Mouse (Mus musculus): Measurements from ENCODE around the gene 2010300C02Rik. TPM values are rescaled to one million over a fixed set of nuclear protein-coding genes. Genes with fewer than 3 reads are reported as not detected.
"Not testable (repeated sequence)": the region's sequence is repeated elsewhere in the genome, so short reads cannot be mapped to it uniquely, and the experiment has no call there.

2010300C02Rik gene
- under 1 TPM; 0.18 to 0.67 (median 0.25) TPM for total RNA-seq (2022)

DNA sequence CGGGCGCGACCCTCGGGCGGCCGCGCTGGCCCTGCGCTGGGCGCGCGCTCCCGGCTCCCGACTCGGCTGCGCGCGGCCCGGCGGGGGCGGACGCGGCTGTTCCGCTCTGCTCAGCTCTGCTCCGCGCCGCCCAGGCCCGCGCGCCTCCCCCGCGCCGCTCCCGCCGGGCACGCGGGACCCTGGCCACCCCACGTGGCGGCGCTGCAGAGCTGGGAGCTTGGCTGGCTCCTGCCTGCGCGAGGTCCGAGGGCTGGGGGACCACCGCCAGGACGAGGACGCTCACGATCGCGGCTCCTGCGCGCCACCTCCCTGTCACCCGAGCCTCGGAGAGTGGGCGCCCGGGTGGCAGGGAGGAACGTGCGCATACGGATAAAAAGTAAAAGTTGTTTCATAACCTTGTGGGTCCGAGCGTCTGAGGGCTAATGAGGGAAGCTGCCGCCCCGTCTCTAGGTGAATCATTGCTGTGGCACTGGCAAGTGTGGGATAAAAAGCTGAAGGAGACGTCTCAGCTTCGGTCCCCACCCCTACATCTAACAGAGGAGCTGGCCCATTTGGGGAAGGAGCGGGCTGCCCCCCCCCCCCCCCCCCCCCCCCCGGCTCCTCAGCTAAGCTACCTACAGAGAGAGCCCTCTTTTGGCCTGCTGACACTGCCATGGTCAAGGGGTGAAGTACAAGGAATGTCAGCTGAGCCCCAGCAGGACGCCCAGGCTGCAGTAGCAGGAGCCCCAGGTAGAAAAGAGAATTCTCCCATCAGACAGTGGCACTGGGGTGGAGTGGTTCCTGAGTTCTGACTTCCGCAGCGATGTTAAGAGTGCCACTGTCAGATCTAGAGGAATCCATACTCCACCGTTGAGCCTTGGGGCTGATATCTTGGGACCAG lies at the start of gene 2010300C02Rik:
Gene 2010300C02Rik (minus strand): TSS at position 325 of the 880 bp plus-strand sequence.
- no peak for DNase-seq (ENCODE audit: low spot score in 2 of 2)

- DNase-seq (ENCODE audit: low spot score in 2 of 2) = no peak
Observed at GRCm38 (mm10) chr1:37759407-37759806, 39.5 kb upstream of the 2010300C02Rik start.

DNA sequence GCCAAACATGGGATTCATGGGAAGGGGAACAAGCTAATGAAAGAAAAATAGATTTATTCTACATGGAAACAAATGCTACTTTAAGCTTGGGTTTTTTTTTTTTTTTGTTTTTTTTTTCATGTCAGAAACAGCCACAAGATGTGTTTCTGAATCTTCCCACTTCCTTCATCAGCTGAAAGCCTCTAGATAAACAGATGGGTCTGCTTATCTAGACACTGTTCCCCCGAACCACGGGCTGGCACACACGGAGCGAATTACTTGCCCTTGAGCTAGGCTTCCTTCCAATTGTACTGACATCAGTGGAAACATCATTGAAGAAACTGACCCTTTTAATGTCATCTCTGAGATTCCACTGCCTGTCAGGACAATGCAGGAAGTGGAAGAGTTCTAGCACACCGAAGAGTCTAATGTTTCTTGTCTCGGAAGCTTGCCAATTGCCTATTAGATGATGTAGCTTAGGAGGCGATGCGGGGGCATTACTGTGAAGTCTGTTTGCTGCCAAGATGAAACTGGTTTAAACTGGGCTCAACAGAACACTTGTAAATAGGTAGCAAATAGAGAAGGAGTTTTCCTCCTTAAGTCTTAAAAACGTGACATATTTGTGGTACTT lies 24.9 kb upstream of the 2010300C02Rik start:
- DNase-seq (ENCODE audit: low spot score in 2 of 2) = no peak

DNA sequence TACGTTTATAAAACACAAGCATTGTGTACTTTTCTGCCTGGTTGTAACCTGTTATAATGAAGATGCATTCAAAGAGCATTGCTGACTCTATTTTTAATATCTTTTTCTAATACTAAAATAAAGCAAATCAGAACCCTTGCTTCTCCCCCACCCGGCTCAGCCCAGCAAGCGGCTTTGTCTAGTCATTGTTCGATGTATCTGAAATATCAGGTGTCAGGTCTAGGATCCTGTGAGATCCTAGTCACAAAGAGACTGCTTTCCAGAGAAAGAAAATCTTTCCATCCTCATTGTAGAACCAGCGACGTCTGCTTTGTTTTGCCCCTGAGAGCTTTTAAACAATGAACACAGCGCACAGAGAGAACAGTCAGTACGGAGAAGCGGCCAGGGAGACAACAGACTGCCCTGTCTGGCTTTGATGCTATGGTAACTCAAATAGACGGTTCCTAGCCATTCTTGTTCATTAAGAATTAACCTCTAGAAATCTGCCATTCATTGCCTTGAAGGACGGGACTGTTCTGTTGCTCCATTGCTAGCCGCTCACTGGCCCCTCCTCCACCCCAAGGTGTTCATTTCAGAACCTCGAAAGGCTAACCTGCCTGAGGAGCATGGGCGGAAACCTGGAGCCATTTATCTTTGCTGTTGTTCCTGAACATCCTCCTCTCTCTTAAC lies 22.9 kb upstream of the 2010300C02Rik start:
- DNase-seq (ENCODE audit: low spot score in 2 of 2) = no peak

GRCm38 (mm10) chr1:37742126-37742525 lies 22.2 kb upstream of the 2010300C02Rik start:
- no peak for DNase-seq (ENCODE audit: low spot score in 2 of 2)

DNA sequence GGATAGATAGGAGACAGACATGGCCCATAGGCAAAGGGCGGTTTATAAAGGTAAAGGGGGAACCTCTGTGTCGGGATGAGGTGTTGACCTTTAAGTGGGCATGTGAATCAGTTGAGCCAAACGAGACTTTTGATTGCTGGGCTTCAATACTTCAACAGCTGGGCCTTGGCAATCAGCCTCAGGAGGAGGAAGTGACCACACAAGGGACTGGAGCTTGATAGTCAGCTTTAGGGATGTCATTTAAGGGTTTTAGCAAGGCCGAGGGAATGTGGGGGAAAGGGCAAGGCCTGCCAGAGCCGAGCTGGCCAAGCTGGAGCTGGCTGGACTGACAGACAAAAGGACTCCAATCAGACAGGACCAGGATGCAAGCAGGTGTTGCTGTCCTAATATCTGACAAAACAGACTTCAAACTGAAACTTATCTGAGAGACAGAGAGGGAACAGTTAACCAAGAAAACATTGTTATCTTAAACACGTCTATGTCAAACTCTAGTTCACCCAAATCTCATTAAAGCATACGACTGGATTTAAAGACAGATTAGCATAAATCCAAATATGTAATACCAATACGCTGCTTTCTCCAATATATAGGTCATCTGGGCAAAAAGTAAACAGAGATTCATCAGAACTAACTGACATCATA lies 20.4 kb upstream of the 2010300C02Rik start:
- no peak for DNase-seq (ENCODE audit: low spot score in 2 of 2)

DNA sequence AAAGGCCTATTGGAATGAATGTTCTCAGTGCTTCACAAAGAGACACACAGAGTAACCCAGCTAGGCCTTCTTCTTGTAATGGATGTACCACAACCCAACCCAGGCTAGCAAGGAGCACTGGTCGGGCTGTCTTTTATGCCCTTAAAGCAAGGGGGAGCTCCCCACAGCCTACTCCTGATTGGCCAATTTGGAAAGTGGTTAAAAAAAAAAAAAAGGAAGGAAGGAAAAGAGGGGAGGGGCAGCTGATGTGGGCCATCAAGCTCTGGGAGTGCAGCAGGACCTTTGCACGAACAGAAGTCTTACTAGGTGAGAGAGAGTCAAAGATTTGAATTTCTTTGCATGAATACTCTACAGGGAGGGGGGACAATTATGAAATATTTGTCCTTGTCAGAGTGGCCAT lies 19.0 kb upstream of the 2010300C02Rik start:
- no peak for DNase-seq (ENCODE audit: low spot score in 2 of 2)

GRCm38 (mm10) chr1:37737045-37737444 lies 17.2 kb upstream of the 2010300C02Rik start:
- no peak for DNase-seq (ENCODE audit: low spot score in 2 of 2)

GRCm38 (mm10) chr1:37735932-37736331 lies 16.0 kb upstream of the 2010300C02Rik start:
- no peak for DNase-seq (ENCODE audit: low spot score in 2 of 2)

GRCm38 (mm10) chr1:37734841-37735240 lies 15.0 kb upstream of the 2010300C02Rik start:
- no peak for DNase-seq (ENCODE audit: low spot score in 2 of 2)

GRCm38 (mm10) chr1:37729353-37729752 lies 9.5 kb upstream of the 2010300C02Rik start:
- DNase-seq (ENCODE audit: low spot score in 2 of 2) = no peak

GRCm38 (mm10) chr1:37728053-37728452 lies 8.2 kb upstream of the 2010300C02Rik start:
- DNase-seq (ENCODE audit: low spot score in 2 of 2) = no peak

- DNase-seq (ENCODE audit: low spot score in 2 of 2) = no peak
Observed at GRCm38 (mm10) chr1:37727186-37727585, 7.3 kb upstream of the 2010300C02Rik start.

GRCm38 (mm10) chr1:37726426-37726825 lies 6.5 kb upstream of the 2010300C02Rik start:
- no peak for DNase-seq (ENCODE audit: low spot score in 2 of 2)

- DNase-seq (ENCODE audit: low spot score in 2 of 2) = no peak
Observed at GRCm38 (mm10) chr1:37725880-37726279, 6.0 kb upstream of the 2010300C02Rik start.

DNA sequence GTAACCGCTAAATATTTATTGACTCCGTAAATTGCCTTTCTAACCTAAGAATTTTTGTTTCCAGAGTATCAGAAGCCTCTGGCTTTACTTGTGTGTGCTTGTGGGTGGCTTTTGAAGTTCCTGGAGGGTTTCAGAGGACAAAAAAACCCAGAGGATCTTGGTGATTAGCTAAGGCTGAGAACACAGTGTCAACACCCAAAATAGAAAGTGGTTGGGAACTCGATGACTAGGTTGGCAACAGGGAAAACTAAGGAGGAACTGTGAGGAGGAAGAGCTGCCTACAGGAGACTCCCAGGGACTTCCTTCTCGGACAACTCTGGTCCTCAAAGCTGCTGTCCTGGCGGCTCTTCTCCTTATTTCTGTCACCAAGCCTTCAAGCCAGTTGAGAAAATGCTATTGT lies 1.2 kb upstream of the 2010300C02Rik start:
- DNase-seq (ENCODE audit: low spot score in 2 of 2) = no peak

- no peak for DNase-seq (ENCODE audit: low spot score in 2 of 2)
Observed at GRCm38 (mm10) chr1:37719030-37719723, 708 bp downstream of the 2010300C02Rik start.

GRCm38 (mm10) chr1:37718516-37718915 lies 1.4 kb downstream of the 2010300C02Rik start:
- no peak for DNase-seq (ENCODE audit: low spot score in 2 of 2)

DNA sequence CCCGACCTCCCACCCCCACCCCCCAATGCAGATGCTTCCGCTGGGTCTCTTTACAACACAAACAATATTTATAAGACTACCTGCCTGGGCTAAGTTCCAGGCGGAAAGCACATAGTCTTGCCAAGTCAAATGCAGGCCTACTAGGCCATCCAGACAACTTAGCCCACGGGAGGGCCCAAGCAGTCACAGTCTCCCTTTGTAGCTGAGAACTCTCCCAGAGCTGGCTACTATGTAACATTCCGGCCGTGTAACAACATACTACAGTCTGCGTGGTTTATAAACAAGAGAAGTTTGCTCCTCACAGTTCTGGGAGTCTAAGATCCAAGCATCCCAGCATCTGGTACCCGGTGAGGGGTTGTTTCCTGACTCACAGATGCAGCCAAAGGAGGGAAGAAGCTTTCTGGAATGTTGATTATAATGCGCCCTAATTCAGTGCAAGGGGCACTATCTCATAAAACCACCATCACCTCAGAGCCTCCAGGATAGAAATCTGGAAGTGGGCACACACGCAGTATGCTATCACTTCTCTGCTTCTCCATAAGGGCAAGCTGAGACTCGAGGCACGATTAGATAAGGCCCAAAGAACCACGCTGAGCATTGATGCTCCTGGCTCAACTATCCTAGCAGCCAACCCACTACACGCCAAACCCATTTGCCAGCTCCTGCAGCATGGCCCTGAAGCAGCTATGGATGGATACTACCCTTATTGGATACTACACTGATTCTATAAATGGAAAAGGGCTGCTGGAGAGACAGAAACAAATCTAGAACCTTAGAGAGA lies 2.3 kb downstream of the 2010300C02Rik start:
- no peak for DNase-seq (ENCODE audit: low spot score in 2 of 2)

DNA sequence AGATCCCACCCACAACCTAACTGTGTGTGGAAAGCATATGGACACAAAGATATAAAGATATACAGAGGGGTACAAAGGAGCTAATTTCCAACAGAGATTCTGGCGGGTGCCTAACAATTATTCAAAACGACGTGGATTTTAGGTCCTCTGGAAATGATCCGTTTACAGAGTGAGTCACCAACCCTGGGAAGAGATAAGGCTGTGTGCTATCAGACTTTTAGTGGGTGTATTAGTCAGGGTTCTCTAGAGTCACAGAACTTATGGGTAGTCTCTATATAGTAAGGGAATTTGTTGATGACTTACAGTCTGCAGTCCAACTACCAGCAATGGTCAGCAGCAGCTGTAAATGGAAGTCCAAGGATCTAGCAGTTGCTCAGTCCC lies 7.5 kb downstream of the 2010300C02Rik start:
- not testable (repeated sequence) for DNase-seq (ENCODE audit: low spot score in 2 of 2)

Data from gastrocnemius, adult 8-10 months (tissue).